Mouse (Mus musculus): ENCODE data around the gene Bax. TPM values are rescaled to one million over a fixed set of nuclear protein-coding genes. Genes with fewer than 3 reads are reported as not detected.
A peak's percentile ranks its signal among the peaks of the same experiment; 100 is the strongest.

Gene Bax
- polyA plus RNA-seq, 1 experiment from 2014 or later: 212 TPM

DNA sequence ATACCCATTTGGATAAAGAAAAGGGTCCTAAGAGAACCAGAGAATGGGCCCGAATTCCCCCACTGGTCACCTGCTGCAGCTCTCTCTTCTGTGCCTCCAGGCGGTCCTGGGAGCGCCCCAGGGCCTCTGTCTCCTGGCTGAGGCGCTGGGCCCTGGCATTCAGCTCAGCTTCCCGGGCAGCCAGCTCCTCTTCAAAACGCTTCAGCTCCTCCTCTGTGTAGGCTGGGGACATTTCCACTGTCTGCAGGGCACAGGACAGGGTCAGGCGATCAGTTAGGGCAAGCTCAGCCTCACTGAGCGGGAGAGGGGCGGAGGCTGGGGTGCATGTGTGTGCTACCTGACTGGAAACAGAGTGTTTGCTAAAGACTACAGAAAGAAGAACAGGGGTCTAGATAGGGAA lies 27.9 kb upstream of the Bax start:
- H3K4me1 ChIP-seq (replicated peaks; ENCODE audit: control insufficient read depth, insufficient read depth, low read length): peaks cover 19% of the 10 kb centered on the region
- peaks cover 36% of the 10 kb centered on the region for H3K36me3 ChIP-seq (ENCODE audit: control insufficient read depth, insufficient read depth, low read length)
- no peak for ATAC-seq (replicated peaks; ENCODE audit: low FRiP score)
- H3K27me3 ChIP-seq (replicated peaks; ENCODE audit: control insufficient read depth, insufficient read depth, low read length): no peaks in the 10 kb centered on the region
- no peak overlapping the region for H3K9ac ChIP-seq (ENCODE audit: low read depth, low read length)
- no peak overlapping the region for H3K4me2 ChIP-seq
- DNase-seq (ENCODE audit: low spot score): no peak
- no peak overlapping the region for H3K4me3 ChIP-seq (ENCODE audit: low read depth, low read length)
- 84% methylated on average over 9 of the region's 9 CpGs for WGBS
- H3K27ac ChIP-seq (ENCODE audit: low read depth, low read length): peak overlapping the region; percentile 55; the same call in 1 of the 2 replicates
- no peaks in the 10 kb centered on the region for H3K9me3 ChIP-seq (ENCODE audit: control insufficient read depth, low read length)

DNA sequence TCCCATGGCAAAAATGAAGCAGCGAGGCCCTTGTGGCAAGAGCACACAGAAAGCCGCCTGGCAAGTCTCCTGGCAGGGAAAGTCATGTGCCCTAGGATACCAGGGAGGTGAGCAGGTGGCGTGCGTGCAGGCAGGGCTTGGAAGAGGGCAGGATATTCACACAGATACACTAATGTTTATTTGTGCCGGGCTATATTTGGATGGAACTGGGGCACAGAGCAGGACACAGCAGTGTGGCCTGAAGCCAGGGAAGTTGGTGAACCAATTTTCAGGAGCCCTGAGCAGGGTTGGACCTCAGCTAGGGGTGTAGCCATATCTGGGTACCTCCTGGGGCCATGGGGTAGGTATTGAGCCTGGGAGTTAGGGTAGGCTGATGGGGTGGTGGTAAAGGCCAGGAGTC lies 26.3 kb upstream of the Bax start:
- no peaks in the 10 kb centered on the region for H3K27me3 ChIP-seq (replicated peaks; ENCODE audit: control insufficient read depth, insufficient read depth, low read length)
- H3K4me2 ChIP-seq: no peak overlapping the region
- H3K9ac ChIP-seq (ENCODE audit: low read depth, low read length): no peak overlapping the region
- no peak overlapping the region for H3K4me3 ChIP-seq (ENCODE audit: low read depth, low read length)
- no peak overlapping the region for H3K27ac ChIP-seq (ENCODE audit: low read depth, low read length)
- ATAC-seq (replicated peaks; ENCODE audit: low FRiP score): no peak
- H3K4me1 ChIP-seq (replicated peaks; ENCODE audit: control insufficient read depth, insufficient read depth, low read length): peaks cover 28% of the 10 kb centered on the region
- WGBS: 93% methylated on average over 5 of the region's 5 CpGs
- no peaks in the 10 kb centered on the region for H3K9me3 ChIP-seq (ENCODE audit: control insufficient read depth, low read length)
- no peak for DNase-seq (ENCODE audit: low spot score)
- H3K36me3 ChIP-seq (ENCODE audit: control insufficient read depth, insufficient read depth, low read length): peaks cover 27% of the 10 kb centered on the region

DNA sequence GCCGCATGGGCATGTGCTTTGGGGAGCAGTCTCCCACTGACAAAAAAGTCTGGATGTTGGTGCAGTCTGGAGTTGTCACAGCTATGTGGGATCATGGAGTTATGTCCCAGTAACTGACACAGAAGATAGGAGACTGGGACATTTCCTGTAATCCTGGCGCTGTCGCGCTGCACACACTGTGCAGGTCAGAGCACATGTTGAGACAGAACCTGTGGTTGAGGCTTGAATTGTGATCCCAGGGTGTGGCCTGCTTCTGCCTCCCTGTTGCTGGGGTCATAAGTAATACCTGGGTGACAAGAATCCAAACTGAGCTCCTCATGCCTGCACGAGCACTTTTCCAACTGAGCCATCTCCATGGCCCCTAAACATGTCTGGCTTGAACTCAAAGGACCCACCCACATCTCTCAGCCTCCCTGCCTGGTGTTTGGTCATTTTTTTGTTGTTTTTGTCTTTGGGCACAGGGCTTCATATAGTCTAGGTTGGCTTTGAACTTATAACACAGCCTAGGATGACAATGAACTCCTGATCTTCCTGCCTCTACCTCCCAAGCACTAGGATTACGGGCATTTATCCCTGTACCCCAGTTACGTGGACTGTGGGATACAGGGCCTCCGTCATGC lies 25.6 kb upstream of the Bax start:
- Histone ChIP-seq H3K4me2 (no peak overlapping the region), H3K9me3 (ENCODE audit: control insufficient read depth, low read length) (no peaks in the 10 kb centered on the region), H3K27ac (ENCODE audit: low read depth, low read length) (no peak overlapping the region), H3K4me3 (ENCODE audit: low read depth, low read length) (no peak overlapping the region), H3K4me1 (replicated peaks; ENCODE audit: control insufficient read depth, insufficient read depth, low read length) (peaks cover 31% of the 10 kb centered on the region), H3K36me3 (ENCODE audit: control insufficient read depth, insufficient read depth, low read length) (peaks cover 27% of the 10 kb centered on the region), H3K9ac (ENCODE audit: low read depth, low read length) (no peak overlapping the region), H3K27me3 (replicated peaks; ENCODE audit: control insufficient read depth, insufficient read depth, low read length) (no peaks in the 10 kb centered on the region)
- no peak for DNase-seq (ENCODE audit: low spot score)
- 94% methylated on average over 8 of the region's 8 CpGs for WGBS
- no peak for ATAC-seq (replicated peaks; ENCODE audit: low FRiP score)

DNA sequence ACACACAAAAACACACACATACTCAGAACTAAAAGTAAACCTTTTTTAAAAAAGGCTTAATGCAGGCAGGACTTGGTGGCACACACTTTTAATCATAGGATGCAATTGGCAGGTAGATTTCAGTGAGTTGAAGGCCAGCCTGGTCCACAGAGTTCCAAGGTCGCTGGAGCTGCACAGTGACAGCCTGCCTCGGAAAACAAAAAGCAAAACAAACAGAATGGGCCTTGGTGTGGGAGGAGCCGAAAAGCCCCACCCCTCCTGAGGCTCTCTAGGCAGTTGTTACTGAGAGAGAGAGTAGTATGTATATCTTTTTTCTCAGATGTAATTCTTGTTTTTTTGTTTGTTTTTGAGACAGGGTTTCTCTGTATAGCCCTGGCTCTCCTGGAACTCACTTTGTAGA lies 24.6 kb upstream of the Bax start:
- ATAC-seq (replicated peaks; ENCODE audit: low FRiP score) (peak; percentile 59; the same call in 1 of the 2 replicates), DNase-seq (ENCODE audit: low spot score) (no peak)
- peaks cover 41% of the 10 kb centered on the region for H3K4me1 ChIP-seq (replicated peaks; ENCODE audit: control insufficient read depth, insufficient read depth, low read length)
- H3K9ac ChIP-seq (ENCODE audit: low read depth, low read length): 0 out of 2 replicates have a peak overlapping the region, but pooled peaks have one; percentile 16
- H3K4me2 ChIP-seq: peak overlapping the region; percentile 58
- WGBS: 18% methylated on average over 3 of the region's 3 CpGs
- peak overlapping the region; percentile 71 for H3K27ac ChIP-seq (ENCODE audit: low read depth, low read length)
- no peaks in the 10 kb centered on the region for H3K27me3 ChIP-seq (replicated peaks; ENCODE audit: control insufficient read depth, insufficient read depth, low read length)
- no peaks in the 10 kb centered on the region for H3K9me3 ChIP-seq (ENCODE audit: control insufficient read depth, low read length)
- peaks cover 24% of the 10 kb centered on the region for H3K36me3 ChIP-seq (ENCODE audit: control insufficient read depth, insufficient read depth, low read length)
- no peak overlapping the region for H3K4me3 ChIP-seq (ENCODE audit: low read depth, low read length)

DNA sequence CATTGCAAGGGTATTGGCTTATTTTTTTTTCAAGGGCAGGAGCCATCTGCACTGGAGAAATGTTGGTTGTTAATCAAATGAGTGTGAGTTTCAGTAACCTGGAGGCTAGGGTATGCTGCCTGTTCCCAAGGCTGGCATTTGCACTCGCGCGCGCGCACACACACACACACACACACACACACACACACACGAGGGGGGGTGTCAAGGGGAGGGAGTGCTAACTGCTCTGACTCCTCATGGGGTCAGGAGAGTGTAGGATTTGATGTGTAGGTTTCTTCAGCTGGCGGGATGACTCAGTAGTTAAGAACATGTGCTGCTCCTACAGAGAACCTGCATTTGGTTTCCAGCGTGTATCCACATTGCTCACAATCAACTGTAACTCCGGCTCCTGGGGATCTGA lies 24.1 kb upstream of the Bax start:
- H3K9me3 ChIP-seq (ENCODE audit: control insufficient read depth, low read length): no peaks in the 10 kb centered on the region
- H3K9ac ChIP-seq (ENCODE audit: low read depth, low read length): 0 out of 2 replicates have a peak overlapping the region, but pooled peaks have one; percentile 16
- ATAC-seq (replicated peaks; ENCODE audit: low FRiP score) (no peak), DNase-seq (ENCODE audit: low spot score) (peak; percentile 55)
- peaks cover 24% of the 10 kb centered on the region for H3K36me3 ChIP-seq (ENCODE audit: control insufficient read depth, insufficient read depth, low read length)
- WGBS: 43% methylated on average over 9 of the region's 9 CpGs
- H3K4me3 ChIP-seq (ENCODE audit: low read depth, low read length): no peak overlapping the region
- H3K4me1 ChIP-seq (replicated peaks; ENCODE audit: control insufficient read depth, insufficient read depth, low read length): peaks cover 43% of the 10 kb centered on the region
- H3K27ac ChIP-seq (ENCODE audit: low read depth, low read length): peak overlapping the region; percentile 71
- H3K27me3 ChIP-seq (replicated peaks; ENCODE audit: control insufficient read depth, insufficient read depth, low read length): no peaks in the 10 kb centered on the region
- H3K4me2 ChIP-seq: peak overlapping the region; percentile 58

DNA sequence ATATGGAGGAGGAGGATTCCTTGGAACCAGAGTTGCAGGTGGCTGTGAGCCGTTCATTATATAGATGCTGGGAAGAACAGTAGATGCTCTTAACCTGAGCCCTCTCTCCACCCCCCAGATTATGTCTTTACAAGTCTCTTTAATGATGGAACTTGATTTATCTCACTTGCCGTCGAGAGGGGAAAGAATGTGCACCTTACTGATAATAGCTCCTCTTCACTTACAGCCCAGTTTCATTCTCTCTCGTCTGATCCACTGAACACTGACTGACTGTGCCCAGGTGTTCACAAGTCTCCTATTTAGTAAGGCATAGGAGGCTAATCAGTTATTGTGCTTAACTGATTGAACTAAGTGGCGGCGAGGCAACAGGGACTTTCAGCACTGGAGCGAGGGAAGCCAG lies 22.9 kb upstream of the Bax start:
- WGBS: 46% methylated on average over 7 of the region's 7 CpGs
- ATAC-seq (replicated peaks; ENCODE audit: low FRiP score): peak; percentile 35
- Histone ChIP-seq H3K9me3 (ENCODE audit: control insufficient read depth, low read length) (no peaks in the 10 kb centered on the region), H3K4me3 (ENCODE audit: low read depth, low read length) (no peak overlapping the region), H3K27ac (ENCODE audit: low read depth, low read length) (0 out of 2 replicates have a peak overlapping the region, but pooled peaks have one; percentile 5), H3K4me2 (peak overlapping the region; percentile 73), H3K36me3 (ENCODE audit: control insufficient read depth, insufficient read depth, low read length) (peaks cover 16% of the 10 kb centered on the region), H3K4me1 (replicated peaks; ENCODE audit: control insufficient read depth, insufficient read depth, low read length) (peaks cover 43% of the 10 kb centered on the region), H3K9ac (ENCODE audit: low read depth, low read length) (no peak overlapping the region), H3K27me3 (replicated peaks; ENCODE audit: control insufficient read depth, insufficient read depth, low read length) (no peaks in the 10 kb centered on the region)
- no peak for DNase-seq (ENCODE audit: low spot score)

DNA sequence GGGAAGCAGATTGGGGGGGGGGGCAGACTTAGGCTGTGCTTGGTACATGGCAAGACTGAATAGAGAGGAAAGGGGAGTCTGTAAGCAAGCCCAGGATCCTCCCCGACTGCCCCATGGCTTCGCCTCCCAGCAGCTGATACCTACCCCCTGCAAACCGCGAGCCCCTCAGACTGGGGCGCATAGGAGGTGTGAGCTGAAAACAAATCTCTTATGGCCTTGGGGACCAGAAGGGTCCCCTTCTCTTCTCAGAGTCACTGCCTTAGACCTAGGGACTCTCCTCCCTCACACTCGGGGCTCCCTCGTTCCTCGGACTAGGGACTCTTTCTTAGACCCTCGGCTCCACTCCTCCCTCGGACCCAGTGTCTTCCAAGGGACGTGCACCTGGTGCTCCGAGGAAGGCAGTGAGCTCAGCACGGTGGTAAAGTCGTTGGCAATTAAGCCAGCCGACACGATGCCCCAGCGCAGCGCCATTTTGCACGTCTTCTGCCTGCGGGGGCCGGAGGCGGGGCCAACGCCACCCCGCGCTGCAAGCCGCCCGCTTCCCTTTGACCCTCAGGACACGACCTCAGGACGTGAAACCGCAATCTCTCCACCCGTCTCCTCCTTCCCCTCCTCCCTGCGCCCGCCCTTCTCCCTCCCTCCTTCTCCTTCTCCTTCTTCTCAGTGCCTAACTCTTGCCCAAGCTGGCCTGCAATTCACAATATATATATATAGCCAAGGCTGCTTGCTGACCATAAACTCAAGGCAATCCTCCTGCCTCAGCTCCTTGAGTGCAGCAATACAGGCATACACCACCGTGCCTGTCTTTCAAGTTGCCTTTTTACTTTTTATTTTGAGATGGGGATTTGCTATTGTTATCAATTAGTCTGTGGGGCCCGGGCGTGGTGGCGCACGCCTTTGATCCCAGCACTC lies 21.9 kb upstream of the Bax start, which contains the start of gene Dhdh:
TSS of gene Dhdh (minus strand) at position 513 of the 912 bp plus-strand sequence.
- no peaks in the 10 kb centered on the region for H3K27me3 ChIP-seq (replicated peaks; ENCODE audit: control insufficient read depth, insufficient read depth, low read length)
- DNase-seq (ENCODE audit: low spot score): peak; percentile 62
- peak within 1 kb of the TSS; percentile 60 for H3K27ac ChIP-seq (ENCODE audit: low read depth, low read length)
- H3K9ac ChIP-seq (ENCODE audit: low read depth, low read length): peak within 1 kb of the TSS; percentile 68
- H3K36me3 ChIP-seq (ENCODE audit: control insufficient read depth, insufficient read depth, low read length): peaks cover 6% of the 10 kb centered on the region
- H3K9me3 ChIP-seq (ENCODE audit: control insufficient read depth, low read length): no peaks in the 10 kb centered on the region
- 7% methylated on average over 38 of the region's 38 CpGs for WGBS
- ATAC-seq (replicated peaks; ENCODE audit: low FRiP score): peak; percentile 39; the same call in 1 of the 2 replicates
- peaks cover 43% of the 10 kb centered on the region for H3K4me1 ChIP-seq (replicated peaks; ENCODE audit: control insufficient read depth, insufficient read depth, low read length)
- H3K4me3 ChIP-seq (ENCODE audit: low read depth, low read length): peak within 1 kb of the TSS; percentile 52
- peak within 1 kb of the TSS; percentile 73 for H3K4me2 ChIP-seq

DNA sequence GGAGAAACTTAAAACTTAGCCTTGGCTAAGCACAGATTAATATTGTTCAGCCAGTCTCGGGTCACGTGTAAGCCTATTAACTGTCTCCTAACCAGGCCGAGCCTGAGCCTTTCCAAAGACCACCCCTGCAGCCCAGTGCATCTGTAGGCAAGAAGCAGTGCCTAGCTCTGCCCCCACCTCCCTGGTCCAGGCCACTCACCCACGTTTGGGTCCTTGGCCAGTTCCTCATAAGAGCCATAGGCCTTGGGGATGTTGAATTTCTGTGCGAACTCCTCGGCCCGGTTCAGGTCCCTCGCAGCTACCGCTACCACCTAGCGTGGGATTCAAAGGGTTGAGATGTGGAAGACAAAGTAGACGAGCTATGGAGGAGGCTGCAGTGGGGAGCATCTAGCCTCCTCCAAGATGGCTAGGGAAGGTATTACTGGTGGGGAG lies 21.2 kb upstream of the Bax start:
- peak overlapping the region; percentile 68 for H3K9ac ChIP-seq (ENCODE audit: low read depth, low read length)
- H3K27me3 ChIP-seq (replicated peaks; ENCODE audit: control insufficient read depth, insufficient read depth, low read length): no peaks in the 10 kb centered on the region
- H3K4me3 ChIP-seq (ENCODE audit: low read depth, low read length): peak overlapping the region; percentile 52
- 0 out of 2 replicates have a peak, but pooled peaks cover under 1% of the 10 kb centered on the region for H3K36me3 ChIP-seq (ENCODE audit: control insufficient read depth, insufficient read depth, low read length)
- peak overlapping the region; percentile 60; the same call in 1 of the 2 replicates for H3K27ac ChIP-seq (ENCODE audit: low read depth, low read length)
- peaks cover 43% of the 10 kb centered on the region for H3K4me1 ChIP-seq (replicated peaks; ENCODE audit: control insufficient read depth, insufficient read depth, low read length)
- 34% methylated on average over 11 of the region's 11 CpGs for WGBS
- DNase-seq (ENCODE audit: low spot score) (no peak), ATAC-seq (replicated peaks; ENCODE audit: low FRiP score) (no peak)
- H3K9me3 ChIP-seq (ENCODE audit: control insufficient read depth, low read length): no peaks in the 10 kb centered on the region
- H3K4me2 ChIP-seq: peak overlapping the region; percentile 73
